Mouse (Mus musculus): ENCODE measurements around the gene Gm1330. TPM values are rescaled to one million over a fixed set of nuclear protein-coding genes. Genes with fewer than 3 reads are reported as not detected.

Gene Gm1330
- not detected in 2 replicates for polyA plus RNA-seq (2012; rRNA removed)

GRCm38 (mm10) chr2:149003151-149003550 is at the start of gene Gm1330:
TSS of gene Gm1330 (minus strand) at chr2:149003251.

GRCm38 (mm10) chr2:149017137-149017536 is 14.1 kb upstream of the Gm1330 start, which contains the start of gene Gm10750:
TSS of gene Gm10750 (minus strand) at chr2:149017237.

Other genes with a start within 250 kb of the Gm1330 start
- not detected in 2 replicates for gene Cst11, start 231.8 kb downstream of the Gm1330 start, polyA plus RNA-seq (2012; rRNA removed)
- not detected in 2 replicates for gene 8030411F24Rik, start 221.2 kb downstream of the Gm1330 start, polyA plus RNA-seq (2012; rRNA removed)
- not detected in 2 replicates for gene Cst12, start 213.9 kb downstream of the Gm1330 start, polyA plus RNA-seq (2012; rRNA removed)
- gene Cst8, start 204.5 kb downstream of the Gm1330 start, polyA plus RNA-seq (2012; rRNA removed): 0.08 and 0.09 TPM in 2 replicates
- gene Cst13, start 183.2 kb downstream of the Gm1330 start, polyA plus RNA-seq (2012; rRNA removed): not detected in 2 replicates
- gene Cst9, start 168.1 kb downstream of the Gm1330 start, polyA plus RNA-seq (2012; rRNA removed): 0.09 and 0.14 TPM in 2 replicates
- not detected in 2 replicates for gene 9230104L09Rik, start 138.2 kb downstream of the Gm1330 start, polyA plus RNA-seq (2012; rRNA removed)
- 101 and 117 TPM in 2 replicates for gene Cst3, start 127.6 kb downstream of the Gm1330 start, polyA plus RNA-seq (2012; rRNA removed)
- gene Gm10750, start 14.0 kb upstream of the Gm1330 start, polyA plus RNA-seq (2012; rRNA removed): not detected in 2 replicates

Data from liver, embryonic 14 days (tissue).